Mouse (Mus musculus): Measurements from ENCODE around the gene Mrpl55. TPM values are rescaled to one million over a fixed set of nuclear protein-coding genes. Genes with fewer than 3 reads are reported as not detected.
A peak's percentile ranks its signal among the peaks of the same experiment; 100 is the strongest.

The Mrpl55 gene
- polyA plus RNA-seq, 1 experiment: 57.3 TPM

- DNase-seq: no peak
- WGBS: 5% methylated on average over 34 of the region's 34 CpGs
- TF ChIP-seq POLR2A (IDR thresholded peaks at IDR 0.05; ENCODE audit: borderline replicate concordance, insufficient read depth, low read length): no peak
- TF ChIP-seq CTCF (IDR thresholded peaks at IDR 0.05; ENCODE audit: borderline replicate concordance, insufficient read depth, low read depth, low read length): no peak
Measured at GRCm38 (mm10) chr11:59176921-59177320, 25.4 kb upstream of the Mrpl55 start.

GRCm38 (mm10) chr11:59182864-59183331 is 19.4 kb upstream of the Mrpl55 start, which contains the start of gene Gjc2:
TSS of gene Gjc2 (minus strand) at chr11:59183213.
- H3K4me3 ChIP-seq (replicated peaks; ENCODE audit: insufficient read depth, low read depth, low read length): no peak within 1 kb of the TSS
- DNase-seq: peak; percentile 50 to 57
- H3K27ac ChIP-seq (ENCODE audit: insufficient read depth, low read length): peak within 1 kb of the TSS; percentile 72
- peaks cover 13% of the 10 kb centered on the region for H3K4me1 ChIP-seq (ENCODE audit: control insufficient read depth, insufficient read depth, low read length)
- H3K27me3 ChIP-seq (ENCODE audit: control insufficient read depth, insufficient read depth, low read length): no peaks in the 10 kb centered on the region
- TF ChIP-seq CTCF (IDR thresholded peaks at IDR 0.05; ENCODE audit: borderline replicate concordance, insufficient read depth, low read depth, low read length) (no peak), POLR2A (IDR thresholded peaks at IDR 0.05; ENCODE audit: borderline replicate concordance, insufficient read depth, low read length) (no peak)
- WGBS: 2% methylated on average over 3 of the region's 3 CpGs

More at GRCm38 (mm10) chr11:59176921-59177320, 25.4 kb upstream of the Mrpl55 start:
- Histone ChIP-seq H3K4me1 (ENCODE audit: control insufficient read depth, insufficient read depth, low read length) (no peaks in the 10 kb centered on the region), H3K4me3 (replicated peaks; ENCODE audit: insufficient read depth, low read depth, low read length) (no peak overlapping the region), H3K27me3 (ENCODE audit: control insufficient read depth, insufficient read depth, low read length) (no peaks in the 10 kb centered on the region; the same call in 1 of the 2 replicates), H3K27ac (ENCODE audit: insufficient read depth, low read length) (no peak overlapping the region)

- no peaks in the 10 kb centered on the region for H3K27me3 ChIP-seq (ENCODE audit: control insufficient read depth, insufficient read depth, low read length)
- DNase-seq: peak; percentile 56 to 58
- peak; percentile 81 for TF ChIP-seq CTCF (IDR thresholded peaks at IDR 0.05; ENCODE audit: borderline replicate concordance, insufficient read depth, low read depth, low read length)
- TF ChIP-seq POLR2A (IDR thresholded peaks at IDR 0.05; ENCODE audit: borderline replicate concordance, insufficient read depth, low read length): no peak
- peaks cover 16% of the 10 kb centered on the region for H3K4me1 ChIP-seq (ENCODE audit: control insufficient read depth, insufficient read depth, low read length)
- no peak overlapping the region for H3K4me3 ChIP-seq (replicated peaks; ENCODE audit: insufficient read depth, low read depth, low read length)
- 14% methylated on average over 3 of the region's 3 CpGs for WGBS
- peak overlapping the region; percentile 72 for H3K27ac ChIP-seq (ENCODE audit: insufficient read depth, low read length)
Measured at GRCm38 (mm10) chr11:59183821-59184220, 18.5 kb upstream of the Mrpl55 start.

- no peak for TF ChIP-seq POLR2A (IDR thresholded peaks at IDR 0.05; ENCODE audit: borderline replicate concordance, insufficient read depth, low read length)
- no peak for TF ChIP-seq CTCF (IDR thresholded peaks at IDR 0.05; ENCODE audit: borderline replicate concordance, insufficient read depth, low read depth, low read length)
- H3K27me3 ChIP-seq (ENCODE audit: control insufficient read depth, insufficient read depth, low read length): no peaks in the 10 kb centered on the region
- no peak overlapping the region for H3K27ac ChIP-seq (ENCODE audit: insufficient read depth, low read length)
- DNase-seq: peak in 1 of 2 experiments; percentile 20
- no peak overlapping the region for H3K4me3 ChIP-seq (replicated peaks; ENCODE audit: insufficient read depth, low read depth, low read length)
- H3K4me1 ChIP-seq (ENCODE audit: control insufficient read depth, insufficient read depth, low read length): peaks cover 27% of the 10 kb centered on the region
- WGBS: 40% methylated on average over 5 of the region's 5 CpGs
Measured at GRCm38 (mm10) chr11:59185490-59185889, 16.8 kb upstream of the Mrpl55 start.

- TF ChIP-seq CTCF (IDR thresholded peaks at IDR 0.05; ENCODE audit: borderline replicate concordance, insufficient read depth, low read depth, low read length) (no peak), POLR2A (IDR thresholded peaks at IDR 0.05; ENCODE audit: borderline replicate concordance, insufficient read depth, low read length) (no peak)
- 65% methylated on average over 6 of the region's 6 CpGs for WGBS
Measured at GRCm38 (mm10) chr11:59187706-59188105, 14.6 kb upstream of the Mrpl55 start.

GRCm38 (mm10) chr11:59191231-59192058 is 10.8 kb upstream of the Mrpl55 start:
- DNase-seq: peak; percentile 90 to 93
- no peak for TF ChIP-seq CTCF (IDR thresholded peaks at IDR 0.05; ENCODE audit: borderline replicate concordance, insufficient read depth, low read depth, low read length)
- peak; percentile 75 for TF ChIP-seq POLR2A (IDR thresholded peaks at IDR 0.05; ENCODE audit: borderline replicate concordance, insufficient read depth, low read length)
- peak overlapping the region; percentile 69 for H3K4me3 ChIP-seq (replicated peaks; ENCODE audit: insufficient read depth, low read depth, low read length)
- peak overlapping the region; percentile 22 for H3K27ac ChIP-seq (ENCODE audit: insufficient read depth, low read length)
- H3K27me3 ChIP-seq (ENCODE audit: control insufficient read depth, insufficient read depth, low read length): no peaks in the 10 kb centered on the region
- H3K4me1 ChIP-seq (ENCODE audit: control insufficient read depth, insufficient read depth, low read length): peaks cover 20% of the 10 kb centered on the region
- WGBS: 1% methylated on average over 59 of the region's 59 CpGs

More at GRCm38 (mm10) chr11:59187706-59188105, 14.6 kb upstream of the Mrpl55 start:
- no peak for DNase-seq
- H3K4me3 ChIP-seq (replicated peaks; ENCODE audit: insufficient read depth, low read depth, low read length): no peak overlapping the region
- H3K27me3 ChIP-seq (ENCODE audit: control insufficient read depth, insufficient read depth, low read length): no peaks in the 10 kb centered on the region
- no peak overlapping the region for H3K27ac ChIP-seq (ENCODE audit: insufficient read depth, low read length)
- peaks cover 27% of the 10 kb centered on the region for H3K4me1 ChIP-seq (ENCODE audit: control insufficient read depth, insufficient read depth, low read length)

- DNase-seq: no peak
- Histone ChIP-seq H3K27ac (ENCODE audit: insufficient read depth, low read length) (peak within 1 kb of the TSS; percentile 22), H3K27me3 (ENCODE audit: control insufficient read depth, insufficient read depth, low read length) (no peaks in the 10 kb centered on the region), H3K4me3 (replicated peaks; ENCODE audit: insufficient read depth, low read depth, low read length) (peak within 1 kb of the TSS; percentile 69), H3K4me1 (ENCODE audit: control insufficient read depth, insufficient read depth, low read length) (peaks cover 15% of the 10 kb centered on the region)
- 4% methylated on average over 16 of the region's 16 CpGs for WGBS
- TF ChIP-seq POLR2A (IDR thresholded peaks at IDR 0.05; ENCODE audit: borderline replicate concordance, insufficient read depth, low read length): no peak
- no peak for TF ChIP-seq CTCF (IDR thresholded peaks at IDR 0.05; ENCODE audit: borderline replicate concordance, insufficient read depth, low read depth, low read length)
Measured at GRCm38 (mm10) chr11:59192059-59192386, 10.3 kb upstream of the Mrpl55 start, which contains the start of gene Guk1. TSS of gene Guk1 (minus strand) at chr11:59192212.

GRCm38 (mm10) chr11:59196230-59196629 is 6.1 kb upstream of the Mrpl55 start:
- Histone ChIP-seq H3K27me3 (ENCODE audit: control insufficient read depth, insufficient read depth, low read length) (no peaks in the 10 kb centered on the region), H3K4me3 (replicated peaks; ENCODE audit: insufficient read depth, low read depth, low read length) (no peak overlapping the region), H3K27ac (ENCODE audit: insufficient read depth, low read length) (no peak overlapping the region), H3K4me1 (ENCODE audit: control insufficient read depth, insufficient read depth, low read length) (no peaks in the 10 kb centered on the region)
- TF ChIP-seq CTCF (IDR thresholded peaks at IDR 0.05; ENCODE audit: borderline replicate concordance, insufficient read depth, low read depth, low read length): no peak
- TF ChIP-seq POLR2A (IDR thresholded peaks at IDR 0.05; ENCODE audit: borderline replicate concordance, insufficient read depth, low read length): no peak
- DNase-seq: no peak
